Mouse (Mus musculus): ENCODE data around the gene Ldlrad3. TPM values are rescaled to one million over a fixed set of nuclear protein-coding genes. Genes with fewer than 3 reads are reported as not detected.

Gene Ldlrad3
- polyA plus RNA-seq, 1 experiment from 2014 or later, result 14.6 TPM

DNA sequence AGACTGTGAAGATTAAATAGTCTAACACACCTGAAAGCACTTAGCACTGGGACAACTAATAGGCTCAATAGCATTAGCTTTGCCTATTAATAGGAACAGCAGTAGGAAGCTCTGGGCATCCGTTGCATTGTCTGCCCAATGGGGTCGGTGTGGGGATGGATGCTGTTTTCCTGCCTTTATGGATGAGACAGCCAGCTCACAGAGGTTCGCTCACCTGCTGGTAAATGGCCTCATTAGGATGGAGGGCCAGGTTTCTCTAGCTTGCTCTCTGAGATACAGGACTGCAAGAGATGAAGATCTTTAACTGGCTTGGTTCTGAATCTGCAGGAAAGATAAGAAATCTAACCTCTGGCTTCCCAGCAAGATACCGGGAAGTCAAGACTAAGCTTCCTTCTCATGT, 284.0 kb downstream of the Ldlrad3 start:
- TF ChIP-seq EP300 (IDR thresholded peaks at IDR 0.05) (no peak), CTCF (IDR thresholded peaks at IDR 0.05) (no peak)
- no peak for ATAC-seq
- Histone ChIP-seq H3K27me3 (replicated peaks; ENCODE audit: insufficient read depth, low read length) (no peaks in the 10 kb centered on the region), H3K4me1 (ENCODE audit: insufficient read depth, low read depth, low read length) (0 out of 2 replicates have a peak, but pooled peaks cover 5% of the 10 kb centered on the region), H3K36me3 (ENCODE audit: insufficient read depth, low read length) (no peaks in the 10 kb centered on the region), H3K4me2 (replicated peaks; ENCODE audit: low read depth, low read length) (no peak overlapping the region), H3K4me3 (ENCODE audit: low read depth, low read length) (no peak overlapping the region), H3K9me3 (ENCODE audit: low read length) (no peaks in the 10 kb centered on the region), H3K9ac (replicated peaks; ENCODE audit: low read depth) (no peak overlapping the region), H3K27ac (ENCODE audit: low read length) (no peak overlapping the region)
- 81% methylated on average over 4 of the region's 4 CpGs for WGBS
- no peak for DNase-seq (ENCODE audit: low spot score)

Other genes with a start within 250 kb of the Ldlrad3 start
- 12.7 and 17.3 TPM in 2 replicates for gene Trim44, start 221.4 kb upstream of the Ldlrad3 start, polyA plus RNA-seq (2015; fragmentation: Nextera tagmentation; extraction: Ambion mirVana)